Mouse (Mus musculus) CH12.LX (cell line): ENCODE measurements at regions not wholly inside any gene's neighbourhood (a gene's known extent, or its start where the extent isn't known, plus 50 kb on each side); places are given as distances from the start of the nearest gene placed in this dataset.

Experiments
- DNase-seq: peaks from one replicate; pipeline ENCODE4 v3.0.0-alpha.2; 2013; ENCODE audit errors: extremely low read depth
- H3K27ac ChIP-seq: 2 replicates; pipeline ENCODE4 v1.5.1; 2012; ENCODE audit warnings: low read depth, mild to moderate bottlenecking, control low read depth, moderate library complexity; ENCODE audit not compliant: insufficient read depth
- H3K27me3 ChIP-seq: replicated peaks from 2 replicates; pipeline ENCODE3; 2012; ENCODE audit warnings: inconsistent platforms
- H3K36me3 ChIP-seq, 2 experiments: replicated peaks in 1 of 2; 2 replicates each; pipeline versions ENCODE3 to v1.6.1; 2012; ENCODE audit warnings: inconsistent platforms in 1 of 2, low read length in 1 of 2, mild to moderate bottlenecking in 1 of 2, mixed read lengths in 1 of 2, moderate library complexity in 1 of 2; ENCODE audit not compliant: control insufficient read depth in 1 of 2, insufficient read depth in 1 of 2
- H3K4me1 ChIP-seq, 2 experiments: 2 replicates each; pipeline ENCODE4 v1.6.1; 2012; ENCODE audit warnings: inconsistent platforms in 1 of 2, moderate library complexity in 1 of 2; ENCODE audit not compliant: insufficient read depth in 2 of 2, control insufficient read depth in 1 of 2
- H3K4me2 ChIP-seq: 2 replicates; pipeline ENCODE4 v1.6.1; 2012; ENCODE audit warnings: low read depth, mild to moderate bottlenecking, control low read depth; ENCODE audit not compliant: poor library complexity, insufficient read depth, severe bottlenecking
- H3K4me3 ChIP-seq, 3 experiments: fragments of 150-350 bp in 1 of 3; sonication (generic) in 1 of 3; replicated peaks in 1 of 3; 2 replicates each; pipeline versions ENCODE3 to v1.5.1; 2011 to 2012; ENCODE audit warnings: low read depth in 2 of 3, low read length in 2 of 3, mild to moderate bottlenecking in 2 of 3, moderate library complexity in 2 of 3, control low read depth in 1 of 3, improper control_type of control experiment in 1 of 3, inconsistent platforms in 1 of 3, mixed read lengths in 1 of 3; ENCODE audit not compliant: poor library complexity in 1 of 3
- H3K79me2 ChIP-seq: replicated peaks from 2 replicates; pipeline ENCODE4 v1.6.1; 2012; ENCODE audit warnings: mild to moderate bottlenecking, moderate library complexity; ENCODE audit not compliant: control insufficient read depth, poor library complexity, insufficient read depth, severe bottlenecking; ENCODE audit errors: extremely low read depth
- H3K9ac ChIP-seq: 2 replicates; pipeline ENCODE4 v1.6.1; 2012; ENCODE audit warnings: low read depth, mild to moderate bottlenecking, control low read depth, moderate library complexity; ENCODE audit not compliant: insufficient read depth
- H3K9me3 ChIP-seq: replicated peaks from 2 replicates; pipeline ENCODE3; 2012; ENCODE audit warnings: low read length, inconsistent platforms, mixed read lengths
- CHD1 ChIP-seq: IDR thresholded peaks from 2 replicates; pipeline ENCODE4 v1.6.1; 2012; ENCODE audit warnings: low read depth, low read length, improper control_type of control experiment, inconsistent platforms
- CTCF ChIP-seq, 2 experiments: IDR thresholded peaks in 1 of 2; conservative IDR thresholded peaks in 1 of 2; 2 replicates each; pipeline ENCODE4 v1.5.1; 2011 to 2012; ENCODE audit warnings: low read depth in 2 of 2, low read length in 2 of 2, improper control_type of control experiment in 1 of 2, inconsistent platforms in 1 of 2, mild to moderate bottlenecking in 1 of 2, moderate library complexity in 1 of 2
- E2F4 ChIP-seq: IDR thresholded peaks from 2 replicates; pipeline ENCODE4 v1.6.1; 2011; ENCODE audit warnings: low read depth, low read length, improper control_type of control experiment; ENCODE audit not compliant: insufficient replicate concordance
- ELF1 ChIP-seq: IDR thresholded peaks from 2 replicates; pipeline ENCODE4 v1.6.1; 2014; ENCODE audit warnings: low read depth, mild to moderate bottlenecking, inconsistent platforms, low read length, improper control_type of control experiment
- ETS1 ChIP-seq: conservative IDR thresholded peaks from 2 replicates; pipeline ENCODE4 v1.6.1; 2012; ENCODE audit warnings: low read depth, mild to moderate bottlenecking, inconsistent platforms, low read length, improper control_type of control experiment, moderate library complexity
- JUND ChIP-seq: conservative IDR thresholded peaks from 2 replicates; pipeline ENCODE4 v1.6.1; 2011; ENCODE audit warnings: low read depth, low read length, improper control_type of control experiment
- MAFK ChIP-seq: IDR thresholded peaks from 2 replicates; pipeline ENCODE4 v1.6.1; 2011; ENCODE audit warnings: low read length, improper control_type of control experiment; ENCODE audit not compliant: insufficient replicate concordance
- MAZ ChIP-seq: IDR thresholded peaks from 2 replicates; pipeline ENCODE4 v1.6.1; 2012; ENCODE audit warnings: low read depth, mild to moderate bottlenecking, inconsistent platforms, low read length, improper control_type of control experiment, moderate library complexity
- MYC ChIP-seq: IDR thresholded peaks from 2 replicates; pipeline ENCODE4 v1.6.1; 2011; ENCODE audit warnings: low read depth, mild to moderate bottlenecking, improper control_type of control experiment, low read length
- NELFE ChIP-seq: IDR thresholded peaks from 2 replicates; pipeline ENCODE4 v1.6.1; 2011; ENCODE audit warnings: low read depth, low read length, improper control_type of control experiment
- PAX5 ChIP-seq: IDR thresholded peaks from 2 replicates; pipeline ENCODE4 v1.6.1; 2012; ENCODE audit warnings: low read length, inconsistent platforms, mixed read lengths
- SMC3 ChIP-seq: IDR thresholded peaks from 2 replicates; pipeline ENCODE4 v1.6.1; 2011; ENCODE audit warnings: low read depth, low read length, improper control_type of control experiment
- TBP ChIP-seq: conservative IDR thresholded peaks from 2 replicates; pipeline ENCODE4 v1.6.1; 2011; ENCODE audit warnings: low read depth, low read length, improper control_type of control experiment
- USF2 ChIP-seq: conservative IDR thresholded peaks from 2 replicates; pipeline ENCODE4 v1.6.1; 2011; ENCODE audit warnings: low read depth, low read length, improper control_type of control experiment
- ZC3H11A ChIP-seq: IDR thresholded peaks from 2 replicates; pipeline ENCODE4 v1.6.1; 2012; ENCODE audit warnings: low read depth, mild to moderate bottlenecking, inconsistent platforms, low read length, improper control_type of control experiment
- ZKSCAN1 ChIP-seq: IDR thresholded peaks from 2 replicates; pipeline ENCODE4 v1.6.1; 2012; ENCODE audit warnings: low read depth, inconsistent platforms, low read length, improper control_type of control experiment, borderline replicate concordance
- dilution Hi-C: fragments of 300-500 bp; cut with MboI; formaldehyde crosslinking; loops from 2 replicates; pipeline ENCODE4 v1.14.3; 2020; ENCODE audit warnings: low sequenced_read_pairs; ENCODE audit not compliant: extremely low pct_unique_long_range_greater_than_20kb, extremely low pct_ligation_motif_present
- in situ Hi-C: fragments of 300-500 bp; cut with MboI; formaldehyde crosslinking; loops from 3 replicates; pipeline ENCODE4 v1.14.3; 2019; ENCODE audit warnings: low sequenced_read_pairs, low pct_ligation_motif_present, low pct_unique_long_range_greater_than_20kb, mixed read lengths

DNA sequence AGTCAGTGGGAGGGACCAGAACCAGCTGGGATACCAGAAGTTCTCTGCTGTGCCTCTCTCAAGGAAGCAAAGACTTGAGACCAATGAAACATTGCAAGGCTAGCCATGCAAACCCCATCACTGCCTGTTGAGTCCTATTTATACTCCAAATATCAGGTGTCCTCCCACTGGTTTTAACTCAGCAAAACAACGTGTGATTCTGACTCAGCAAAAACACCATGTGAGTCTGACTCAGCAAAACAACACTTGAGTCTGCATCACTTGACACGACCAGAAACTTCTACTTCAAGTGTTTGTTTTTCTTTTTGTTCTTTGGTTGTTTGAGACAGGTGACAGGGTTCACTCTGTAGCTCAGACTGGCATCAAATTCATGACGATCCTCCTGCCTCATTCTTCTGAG lies 204.6 kb upstream of the Ctbp2 start:
- in situ Hi-C loops = no loop called here
- no peak overlapping the region for H3K4me2 ChIP-seq
- H3K4me3 ChIP-seq = no peak overlapping the region
- H3K27ac ChIP-seq = no peak overlapping the region
- peak; percentile 13 for DNase-seq
- H3K9ac ChIP-seq = no peak overlapping the region
- H3K9me3 ChIP-seq = peaks cover 8% of the 10 kb centered on the region
- no peaks in the 10 kb centered on the region for H3K36me3 ChIP-seq
- dilution Hi-C loops = no loop called here
- H3K4me1 ChIP-seq = no peaks in the 10 kb centered on the region
- peaks cover 31% of the 10 kb centered on the region for H3K27me3 ChIP-seq
- TF ChIP-seq CHD1 (no peak), MAFK (peak; percentile 77)
- no peaks in the 10 kb centered on the region for H3K79me2 ChIP-seq

DNA sequence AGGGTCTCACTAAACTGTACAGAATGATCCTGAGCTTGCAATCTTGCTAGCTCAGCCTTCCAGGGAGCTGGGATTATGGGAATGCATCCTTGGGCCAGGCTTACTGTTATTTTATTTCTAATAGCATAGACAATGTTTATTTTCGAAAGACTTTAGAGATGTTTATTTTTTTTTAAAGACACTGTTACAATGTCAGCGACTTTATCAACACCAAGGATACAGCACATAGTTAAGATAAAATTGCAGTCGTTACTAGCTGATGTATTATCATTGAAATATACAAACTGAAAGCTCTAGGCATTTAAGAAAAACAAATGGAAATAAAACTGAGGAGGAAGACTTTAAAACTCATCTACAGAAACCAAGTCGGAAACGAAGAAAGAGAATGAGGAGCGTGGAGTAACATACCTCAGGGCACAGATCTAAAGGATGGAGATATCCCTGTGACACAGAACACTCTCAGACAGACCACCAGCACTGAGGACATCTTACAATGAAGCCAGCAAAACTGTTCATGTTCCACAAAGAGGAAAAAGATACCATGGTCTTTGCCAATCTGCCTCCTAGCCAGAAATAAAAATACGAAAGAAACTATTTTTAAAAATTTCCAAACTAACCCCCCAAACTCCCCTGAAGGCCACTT lies 201.5 kb upstream of the Ctbp2 start:
- dilution Hi-C loops = no loop called here
- TF ChIP-seq ETS1 (no peak), CHD1 (no peak), CTCF (conservative IDR thresholded peaks at IDR 0.05 in 1 of 2, IDR thresholded peaks at IDR 0.05 in 1 of 2; ENCODE audit: low read depth in 2 of 2, low read length in 2 of 2) (no peak), NELFE (no peak), ELF1 (no peak), MAZ (no peak), E2F4 (no peak), ZC3H11A (no peak), USF2 (no peak), ZKSCAN1 (no peak), JUND (no peak), MYC (no peak)
- H3K9ac ChIP-seq = no peak overlapping the region
- H3K4me3 ChIP-seq = no peak overlapping the region
- H3K36me3 ChIP-seq = no peaks in the 10 kb centered on the region
- DNase-seq = no peak
- H3K79me2 ChIP-seq = no peaks in the 10 kb centered on the region
- no peak overlapping the region for H3K27ac ChIP-seq
- H3K9me3 ChIP-seq = peaks cover 8% of the 10 kb centered on the region
- H3K4me2 ChIP-seq = no peak overlapping the region
- H3K27me3 ChIP-seq = peaks cover 40% of the 10 kb centered on the region
- in situ Hi-C loops = no loop called here
- H3K4me1 ChIP-seq = no peaks in the 10 kb centered on the region

DNA sequence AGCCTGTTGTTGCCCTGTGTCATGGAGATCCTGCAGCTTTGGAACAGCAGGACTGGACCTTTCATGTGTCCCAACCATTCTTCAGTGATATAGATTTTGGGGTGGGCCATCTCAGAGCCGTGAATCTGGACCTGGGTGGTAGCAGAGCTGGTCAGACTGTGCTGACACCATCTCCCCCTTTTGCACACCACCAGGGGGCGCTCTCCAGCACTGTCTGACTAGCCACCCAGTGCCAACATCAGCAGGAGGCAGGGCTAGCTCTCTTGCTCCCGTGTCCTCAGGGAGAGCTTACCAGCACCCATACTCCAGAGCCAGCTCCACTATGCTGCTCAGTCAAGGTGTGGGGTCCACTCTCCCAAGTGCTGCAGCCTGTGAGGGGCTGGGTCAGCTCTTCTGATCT lies 199.8 kb upstream of the Ctbp2 start:
- peaks cover 46% of the 10 kb centered on the region for H3K27me3 ChIP-seq
- H3K79me2 ChIP-seq = no peaks in the 10 kb centered on the region
- H3K4me3 ChIP-seq = no peak overlapping the region
- H3K36me3 ChIP-seq = no peaks in the 10 kb centered on the region
- TF ChIP-seq CTCF (conservative IDR thresholded peaks at IDR 0.05 in 1 of 2, IDR thresholded peaks at IDR 0.05 in 1 of 2; ENCODE audit: low read depth in 2 of 2, low read length in 2 of 2) = peak in 1 of 2 experiments; percentile 26; a peak in 1 of 4 replicates
- no peak for TF ChIP-seq PAX5
- TF ChIP-seq SMC3 = 0 out of 2 replicates have a peak, but pooled peaks have one; percentile 12
- no peak for TF ChIP-seq MYC
- TF ChIP-seq TBP = no peak
- TF ChIP-seq, all 38 proteins: peak for 2
- in situ Hi-C loops (no loop called here), dilution Hi-C loops (no loop called here)
- H3K27ac ChIP-seq = no peak overlapping the region
- no peaks in the 10 kb centered on the region for H3K4me1 ChIP-seq
- no peak overlapping the region for H3K4me2 ChIP-seq
- H3K9me3 ChIP-seq = peaks cover 17% of the 10 kb centered on the region
- H3K9ac ChIP-seq = no peak overlapping the region
- no peak for DNase-seq
